Mouse (Mus musculus) lung, postnatal 10 days (tissue): ENCODE data around the gene Fibcd1.

Experiments used
- DNase-seq: peaks from one replicate; pipeline ENCODE4 v3.0.0; 2021

Gene Fibcd1

GRCm38 (mm10) chr2:31855991-31856390, 10.2 kb upstream of the Fibcd1 start:
- no peak for DNase-seq

DNA sequence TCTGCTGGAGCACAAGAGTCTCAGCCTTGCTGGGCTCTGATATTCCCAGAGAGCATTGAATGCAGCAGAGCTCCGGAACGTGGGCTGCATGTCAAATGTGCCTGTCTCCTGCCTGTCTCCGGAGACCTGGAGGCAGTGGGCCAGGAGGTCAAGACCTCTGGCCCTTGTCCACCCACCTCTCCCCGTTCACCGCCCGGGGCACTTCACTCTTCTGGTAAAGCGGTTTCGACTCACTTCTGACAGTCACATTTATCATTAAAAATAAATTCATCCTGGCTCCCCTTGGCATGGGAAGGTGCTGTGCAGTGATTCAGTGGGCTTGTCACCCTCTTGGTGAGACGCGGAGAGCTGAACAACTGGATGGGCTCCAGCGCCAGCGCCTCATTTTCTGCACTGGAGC, 4.3 kb upstream of the Fibcd1 start:
- no peak for DNase-seq

DNA sequence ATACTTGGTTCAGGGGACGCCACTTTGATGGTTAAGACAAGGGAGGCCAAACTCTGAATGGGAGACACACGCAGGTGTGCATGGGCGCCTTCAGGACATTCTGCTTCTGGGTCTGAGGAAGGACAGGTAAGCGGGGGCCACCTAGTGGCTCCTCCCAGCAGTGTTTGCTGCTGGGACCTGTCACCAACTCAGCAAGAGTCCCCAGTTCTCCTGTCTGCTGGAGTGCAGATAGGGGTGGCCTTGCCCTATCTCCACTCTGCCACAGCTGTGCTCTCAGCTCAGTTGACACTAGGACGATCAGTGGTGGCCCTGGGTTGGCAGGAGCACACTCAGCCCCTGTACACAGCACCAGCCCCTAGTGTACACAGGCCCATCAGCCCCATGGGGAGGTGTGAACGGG, 2.1 kb upstream of the Fibcd1 start:
- DNase-seq, result peak; percentile 30

DNA sequence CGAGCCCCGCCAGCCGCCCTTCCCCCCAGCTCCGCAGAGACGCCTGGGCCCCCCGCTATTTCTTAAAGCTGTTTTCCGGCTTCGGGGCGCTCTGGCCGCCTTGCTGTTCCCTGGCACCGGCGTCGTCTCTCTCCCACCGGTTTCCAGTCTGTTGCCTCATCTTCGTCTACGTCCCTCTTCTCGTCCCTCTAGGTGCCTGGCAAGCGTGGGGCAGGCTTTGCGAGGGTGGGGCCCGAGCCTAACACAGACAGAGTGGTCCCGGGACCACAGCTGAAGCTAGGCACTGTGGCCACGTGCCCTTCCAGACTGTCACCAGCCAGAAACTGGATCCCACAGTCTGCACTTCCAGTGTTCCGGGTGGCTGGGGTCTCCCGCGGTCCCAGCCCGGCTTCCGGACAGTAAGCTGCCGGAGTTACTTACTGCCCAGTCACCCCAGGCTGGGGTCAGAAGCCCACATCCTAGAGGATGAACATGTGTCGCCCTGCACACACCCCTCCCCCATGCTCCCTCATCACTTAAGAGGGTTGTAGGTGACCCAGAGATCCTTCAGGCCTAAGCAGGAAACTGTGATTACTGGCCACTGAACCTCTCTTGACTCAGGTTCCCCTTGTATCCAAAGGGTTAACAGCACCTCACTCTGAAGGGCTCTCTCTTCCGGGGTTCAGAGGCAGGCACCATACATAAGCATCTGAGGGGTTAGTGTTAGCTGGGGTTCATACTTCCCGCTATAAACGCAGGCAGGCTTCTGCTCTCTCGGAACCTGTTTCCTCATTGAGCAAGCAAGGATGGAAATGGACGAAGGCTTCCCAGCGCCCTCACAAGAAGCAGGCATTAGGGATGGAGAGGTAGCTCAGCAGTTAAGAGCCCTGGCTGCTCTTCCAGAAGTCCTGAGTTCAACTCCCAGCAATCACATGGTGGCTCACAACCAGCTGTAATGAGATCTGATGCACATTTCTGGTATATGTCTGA, 1.2 kb upstream of the Fibcd1 start:
- no peak for DNase-seq

- DNase-seq, result no peak
Measured at GRCm38 (mm10) chr2:31845512-31845895, 301 bp downstream of the Fibcd1 start.

GRCm38 (mm10) chr2:31844729-31845136, 1.1 kb downstream of the Fibcd1 start:
- no peak for DNase-seq

GRCm38 (mm10) chr2:31838868-31839267, 6.9 kb downstream of the Fibcd1 start:
- no peak for DNase-seq

- DNase-seq, result no peak
Measured at GRCm38 (mm10) chr2:31836985-31837384, 8.8 kb downstream of the Fibcd1 start.

GRCm38 (mm10) chr2:31836091-31836490, 9.7 kb downstream of the Fibcd1 start:
- DNase-seq, result no peak

- no peak for DNase-seq
Measured at GRCm38 (mm10) chr2:31828311-31828825, 17.4 kb downstream of the Fibcd1 start.

DNA sequence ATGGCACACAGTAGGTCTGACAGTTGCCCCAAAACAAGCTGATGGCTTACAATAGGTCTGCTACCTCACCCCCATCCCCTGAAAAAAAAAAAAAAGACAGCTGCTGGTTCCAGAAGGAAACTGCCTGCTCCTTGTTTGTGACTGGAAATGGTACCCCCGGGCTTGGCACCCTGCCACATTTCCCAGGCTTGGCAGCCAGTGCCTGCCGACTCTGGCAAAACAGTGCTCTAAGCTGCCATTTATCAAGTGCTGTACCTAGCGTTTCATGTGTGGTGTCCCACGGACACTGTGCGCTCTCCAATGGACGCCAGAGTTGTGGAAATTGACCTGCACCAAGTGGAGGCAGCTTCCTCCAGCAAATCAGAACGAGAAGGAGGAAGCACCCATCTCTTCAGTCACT, 17.9 kb downstream of the Fibcd1 start:
- peak; percentile 57 for DNase-seq

DNA sequence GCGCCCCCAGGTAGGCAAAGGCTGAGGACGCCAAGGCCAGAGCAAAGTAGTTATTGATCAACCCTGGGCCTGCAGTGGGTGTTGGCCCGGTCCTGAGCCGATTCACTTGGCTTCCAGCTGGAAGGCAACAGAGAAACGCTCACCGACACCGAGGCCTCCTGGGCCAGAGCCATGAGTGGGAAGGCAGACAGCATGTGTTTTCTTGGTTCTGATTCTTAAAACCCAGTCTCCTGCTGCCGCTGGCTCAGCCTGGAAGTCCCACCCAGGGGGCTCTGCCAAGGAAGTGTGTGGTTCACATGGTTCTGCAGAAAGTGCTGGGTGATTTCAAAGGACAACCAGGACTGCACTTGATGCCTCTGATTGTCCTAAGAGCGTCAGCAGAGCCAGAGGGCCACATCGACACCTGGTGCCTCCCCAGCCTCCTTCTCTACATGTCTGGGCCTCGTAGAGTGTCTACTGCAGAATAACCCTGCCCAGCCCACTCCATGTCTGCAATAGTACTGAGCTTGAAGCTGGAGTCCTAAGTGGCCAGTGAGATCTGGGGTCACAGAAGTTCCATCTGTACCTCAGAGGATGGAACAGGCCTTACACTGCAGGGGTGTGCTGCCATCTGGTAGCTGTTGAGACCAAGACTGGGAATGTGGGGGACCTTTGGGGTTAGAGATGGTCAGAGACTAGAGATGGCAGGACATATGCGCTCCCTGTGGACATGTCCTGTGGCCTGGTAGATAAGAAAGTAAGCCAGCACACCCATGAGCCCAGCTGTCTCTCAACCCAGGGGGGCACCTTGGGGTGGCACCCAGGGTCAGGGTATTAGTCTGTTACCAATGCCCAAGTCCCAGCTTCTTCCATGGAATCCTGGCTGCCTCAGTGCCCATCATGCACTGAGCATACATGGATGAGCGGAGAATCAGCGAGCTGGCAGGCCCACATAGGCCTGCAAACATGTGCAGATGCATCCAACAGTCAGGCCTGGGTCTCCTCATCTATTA, 19.4 kb downstream of the Fibcd1 start:
- DNase-seq, result no peak

DNA sequence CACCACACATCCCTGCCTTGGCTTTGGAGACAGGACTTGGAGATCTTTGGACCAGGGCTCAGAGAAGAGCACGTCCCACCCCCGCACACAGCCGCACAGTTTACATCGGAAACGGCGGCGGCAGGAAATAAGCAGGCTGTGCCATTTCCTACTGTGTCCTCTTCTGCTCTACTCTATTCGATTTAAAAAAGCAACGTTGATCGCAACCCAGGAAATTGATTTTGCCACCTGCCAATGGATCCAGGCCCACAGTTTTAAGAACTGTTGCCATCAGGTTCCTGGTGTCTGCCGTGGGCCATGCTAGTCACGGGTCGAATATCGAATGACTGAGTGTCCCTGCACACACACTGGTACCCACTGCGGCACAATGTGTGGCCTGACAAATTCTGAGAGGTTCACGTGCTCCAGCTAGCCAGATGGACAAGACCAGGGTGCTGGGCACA, 20.3 kb downstream of the Fibcd1 start:
- DNase-seq, result no peak

- DNase-seq, result peak; percentile 47
Measured at GRCm38 (mm10) chr2:31823933-31824730, 21.7 kb downstream of the Fibcd1 start.

DNA sequence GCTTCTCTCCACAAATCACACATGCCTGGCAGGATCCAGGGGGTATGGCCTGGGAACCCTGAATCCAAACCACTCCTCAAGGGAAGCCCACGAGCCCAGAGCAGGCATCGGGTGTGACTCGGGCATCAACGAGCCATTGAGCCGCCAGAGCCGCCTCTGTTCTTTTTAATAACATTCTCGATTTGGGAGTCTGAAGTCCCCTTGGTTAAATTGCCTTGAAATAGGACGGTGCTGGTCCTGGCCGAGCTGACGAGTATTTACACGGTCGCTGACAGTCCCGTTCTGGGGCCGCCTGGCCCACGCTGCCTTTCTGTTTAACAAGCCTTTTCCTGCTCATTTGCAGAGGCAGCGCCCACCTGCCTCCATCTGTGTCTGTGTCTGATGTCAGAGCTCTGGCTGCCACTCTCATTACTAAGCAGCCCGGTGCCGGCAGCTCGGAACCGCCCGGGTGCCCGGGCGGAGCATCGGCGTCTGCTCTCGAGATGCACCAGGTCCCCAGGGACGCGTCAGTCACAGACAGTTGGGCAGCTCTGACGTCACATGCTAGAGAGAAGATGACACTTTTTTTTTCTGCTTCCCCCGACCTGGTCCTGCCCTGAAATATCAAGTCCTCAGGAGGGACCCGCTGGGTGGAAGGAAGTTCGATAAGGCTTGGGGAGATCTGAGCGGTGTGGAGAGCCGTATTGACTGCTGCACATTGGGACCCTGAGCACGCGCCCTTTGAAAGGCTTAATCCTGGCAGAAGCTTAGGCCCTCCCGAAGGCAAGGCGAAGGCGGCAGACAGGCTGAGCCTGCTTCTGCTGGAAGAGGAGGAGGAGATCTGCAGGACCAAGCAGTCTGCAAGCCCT, 23.1 kb downstream of the Fibcd1 start:
- peak; percentile 54 for DNase-seq

DNA sequence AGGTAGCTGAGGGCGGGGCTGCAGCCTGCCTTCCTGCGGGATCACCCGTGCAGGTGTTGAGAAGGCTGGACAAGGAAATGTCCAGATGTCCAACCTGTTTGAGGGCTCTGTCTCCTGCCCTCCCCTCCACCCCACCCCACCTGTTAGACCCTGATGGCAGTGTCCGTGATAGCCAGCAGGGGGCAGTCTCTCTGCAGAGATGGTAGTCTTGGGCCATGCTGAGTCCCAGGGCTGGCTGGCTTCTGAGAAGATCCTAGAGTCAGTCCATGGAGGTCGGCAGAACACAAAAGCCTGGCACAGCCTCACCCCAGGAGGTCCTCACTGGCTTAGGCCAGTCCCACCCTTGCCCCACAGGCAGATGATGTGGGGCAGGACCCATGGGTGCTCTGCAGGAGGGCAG, 30.4 kb downstream of the Fibcd1 start:
- DNase-seq, result peak; percentile 80

DNA sequence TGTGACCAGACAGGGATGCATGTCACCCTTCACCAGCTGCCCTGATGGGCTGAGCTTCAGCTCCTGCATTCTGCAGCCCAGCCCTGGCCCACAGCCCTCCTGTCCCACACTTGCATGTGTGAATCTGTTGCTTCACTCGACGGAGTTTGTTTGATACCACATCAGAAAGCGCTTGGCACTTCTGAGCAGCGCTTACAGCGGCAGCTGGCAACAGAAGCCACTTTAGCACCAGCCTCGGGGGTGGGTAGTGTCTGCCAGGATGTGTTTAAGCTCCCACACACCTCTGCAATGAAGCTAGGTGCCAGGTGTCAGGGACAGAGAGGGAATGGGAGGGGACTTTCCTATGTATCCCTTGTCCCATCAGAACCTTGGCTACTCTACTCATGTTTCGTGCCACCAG, 31.1 kb downstream of the Fibcd1 start:
- DNase-seq, result no peak

GRCm38 (mm10) chr2:31813641-31814040, 32.2 kb downstream of the Fibcd1 start:
- no peak for DNase-seq

GRCm38 (mm10) chr2:31811086-31811958, 34.5 kb downstream of the Fibcd1 start:
- DNase-seq, result peak; percentile 54

- peak; percentile 41 for DNase-seq
Measured at GRCm38 (mm10) chr2:31810444-31810843, 35.4 kb downstream of the Fibcd1 start, which contains the start of gene Qrfp. Qrfp (minus strand) TSS chr2:31810580.
